18 mouse cellular contexts compared by ENCODE assay signal in genomic region chr15:93783736-93784135, GRCm38 (mm10).
A peak's percentile ranks its signal among the peaks of the same experiment; 100 is the strongest.
DNase-seq lines count a peak whose midpoint lies in the region; ATAC-seq lines count a peak whose summit lies in the region.
"Had no signal": no experiment of that assay in that cellular context is flagged by ENCODE, and none has a peak within 500 bp of the region (broad histone marks: within the 10 kb centered on the region; RNA-seq: fewer than 3 reads in every experiment).

No protein-coding gene starts in this region.

- H3K4me1 ChIP-seq in embryonic facial prominence, embryonic 14.5 days (ENCODE audit: control insufficient read depth, insufficient read depth, low read length), result 0 out of 2 replicates have a peak, but pooled peaks cover 15% of the 10 kb centered on the region
- H3K4me1 ChIP-seq in embryonic facial prominence, embryonic 10.5 days, result peaks cover 6% of the 10 kb centered on the region; the same call in 1 of the 2 replicates
- peaks cover 40% of the 10 kb centered on the region for H3K4me1 ChIP-seq in limb, embryonic 13.5 days
- H3K4me1 ChIP-seq in limb, embryonic 10.5 days, result no peaks in the 10 kb centered on the region
- H3K4me1 ChIP-seq: forebrain, embryonic 10.5 days; forebrain, embryonic 12.5 days had no signal

- no peak overlapping the region for H3K4me3 ChIP-seq in embryonic facial prominence, embryonic 14.5 days (ENCODE audit: low read depth, low read length)
- H3K4me3 ChIP-seq in embryonic facial prominence, embryonic 10.5 days, result no peak overlapping the region
- H3K4me3 ChIP-seq in limb, embryonic 13.5 days, result no peak overlapping the region
- no peak overlapping the region for H3K4me3 ChIP-seq in limb, embryonic 10.5 days
- H3K4me3 ChIP-seq: embryonic facial prominence, embryonic 13.5 days; erythroblast, embryonic 14.5 days; forebrain, embryonic 10.5 days; forebrain, embryonic 12.5 days had no signal

- no peak for ATAC-seq in embryonic facial prominence, embryonic 14.5 days (ENCODE audit: low read depth)
- no peak for ATAC-seq in limb, embryonic 13.5 days (ENCODE audit: low FRiP score, low read depth)
- ATAC-seq: forebrain, embryonic 14.5 days; forebrain, embryonic 16.5 days had no signal

- H3K36me3 ChIP-seq in embryonic facial prominence, embryonic 14.5 days (ENCODE audit: control insufficient read depth, insufficient read depth, low read length), result no peaks in the 10 kb centered on the region
- H3K36me3 ChIP-seq in embryonic facial prominence, embryonic 10.5 days (replicated peaks), result no peaks in the 10 kb centered on the region
- H3K36me3 ChIP-seq in limb, embryonic 13.5 days, result no peaks in the 10 kb centered on the region
- no peaks in the 10 kb centered on the region for H3K36me3 ChIP-seq in limb, embryonic 10.5 days
- H3K36me3 ChIP-seq: embryonic facial prominence, embryonic 13.5 days; forebrain, embryonic 10.5 days; forebrain, embryonic 12.5 days had no signal

- H3K9ac ChIP-seq in embryonic facial prominence, embryonic 14.5 days (ENCODE audit: low read depth, low read length), result no peak overlapping the region
- no peak overlapping the region for H3K9ac ChIP-seq in limb, embryonic 13.5 days
- H3K9ac ChIP-seq: embryonic facial prominence, embryonic 13.5 days; forebrain, embryonic 12.5 days had no signal

- H3K9me3 ChIP-seq in embryonic facial prominence, embryonic 14.5 days (ENCODE audit: control insufficient read depth, low read length), result no peaks in the 10 kb centered on the region
- no peaks in the 10 kb centered on the region for H3K9me3 ChIP-seq in embryonic facial prominence, embryonic 10.5 days
- no peaks in the 10 kb centered on the region for H3K9me3 ChIP-seq in limb, embryonic 13.5 days
- H3K9me3 ChIP-seq in limb, embryonic 10.5 days (replicated peaks), result no peaks in the 10 kb centered on the region
- H3K9me3 ChIP-seq: embryonic facial prominence, embryonic 13.5 days; forebrain, embryonic 10.5 days; forebrain, embryonic 12.5 days had no signal

- no peak overlapping the region for H3K27ac ChIP-seq in embryonic facial prominence, embryonic 14.5 days (replicated peaks; ENCODE audit: low read depth, low read length)
- H3K27ac ChIP-seq in embryonic facial prominence, embryonic 10.5 days (replicated peaks), result no peak overlapping the region
- H3K27ac ChIP-seq in limb, embryonic 13.5 days, result peak overlapping the region; percentile 33; the same call in 1 of the 2 replicates
- H3K27ac ChIP-seq in limb, embryonic 10.5 days, result no peak overlapping the region
- H3K27ac ChIP-seq: embryonic facial prominence, embryonic 13.5 days; forebrain, embryonic 10.5 days; forebrain, embryonic 12.5 days had no signal

- no peak overlapping the region for H3K4me2 ChIP-seq in embryonic facial prominence, embryonic 14.5 days (ENCODE audit: low read depth, low read length)
- H3K4me2 ChIP-seq in limb, embryonic 13.5 days (replicated peaks), result no peak overlapping the region
- H3K4me2 ChIP-seq: embryonic facial prominence, embryonic 13.5 days; forebrain, embryonic 12.5 days had no signal

- peak; percentile 20 for DNase-seq in embryonic facial prominence, embryonic 14.5 days (ENCODE audit: low spot score)
- no peak for DNase-seq in embryonic facial prominence, embryonic 10.5 days (ENCODE audit: low spot score)
- DNase-seq in limb, embryonic 10.5 days (ENCODE audit: low spot score), result no peak
- DNase-seq in B cell, adult 2 months, result no peak
- DNase-seq: adrenal gland, adult 2 months; adrenal gland, postnatal 10 days; adrenal gland, postnatal 36 days; cerebellum, adult 11-12 months; cerebellum, adult 2 months; cerebellum, adult 9-10 months; cerebellum, postnatal 25 days had no signal

- 74% methylated on average over 4 of the region's 4 CpGs for WGBS in embryonic facial prominence, embryonic 14.5 days
- WGBS in embryonic facial prominence, embryonic 10.5 days, result 84% methylated on average over 4 of the region's 4 CpGs
- WGBS in limb, embryonic 13.5 days, result 61% methylated on average over 4 of the region's 4 CpGs
- 93% methylated on average over 4 of the region's 4 CpGs for WGBS in limb, embryonic 10.5 days

- no peaks in the 10 kb centered on the region for H3K27me3 ChIP-seq in embryonic facial prominence, embryonic 14.5 days (replicated peaks; ENCODE audit: control insufficient read depth, insufficient read depth, low read length)
- no peaks in the 10 kb centered on the region for H3K27me3 ChIP-seq in embryonic facial prominence, embryonic 10.5 days (replicated peaks; ENCODE audit: low read depth, poor library complexity, severe bottlenecking)
- no peaks in the 10 kb centered on the region for H3K27me3 ChIP-seq in limb, embryonic 13.5 days
- no peaks in the 10 kb centered on the region for H3K27me3 ChIP-seq in limb, embryonic 10.5 days (ENCODE audit: low read depth, poor library complexity, severe bottlenecking)
- H3K27me3 ChIP-seq: embryonic facial prominence, embryonic 13.5 days; forebrain, embryonic 12.5 days had no signal
